Mouse (Mus musculus) cerebellum, adult 2 months (tissue): ENCODE data around the gene Ccdc151.

Experiments
- CTCF ChIP-seq: fragments of 200-500 bp; IDR thresholded peaks from 2 replicates; pipeline ENCODE4 v1.5.1; 2011; ENCODE audit warnings: low read depth, mild to moderate bottlenecking, control low read depth, low read length, moderate library complexity, borderline replicate concordance; ENCODE audit not compliant: insufficient read depth
- POLR2A ChIP-seq: fragments of 200-500 bp; IDR thresholded peaks from 2 replicates; pipeline ENCODE4 v1.6.1; 2011; ENCODE audit warnings: low read length, control low read depth, borderline replicate concordance; ENCODE audit not compliant: insufficient read depth

GRCm38 (mm10) chr9:22012731-22013130 lies 10.3 kb upstream of the Ccdc151 start:
- no peak for TF ChIP-seq POLR2A
- TF ChIP-seq CTCF, result no peak
